Mouse (Mus musculus): Measurements from ENCODE around the gene Dop1a. TPM values are rescaled to one million over a fixed set of nuclear protein-coding genes. Genes with fewer than 3 reads are reported as not detected.
"Not testable (repeated sequence)": the region's sequence is repeated elsewhere in the genome, so short reads cannot be mapped to it uniquely, and the experiment has no call there.

Dop1a gene
- polyA plus RNA-seq, 1 experiment from 2014 or later = 9.6 TPM

GRCm38 (mm10) chr9:86571540-86572135 lies 104.7 kb downstream of the Dop1a start, which contains the start of the genes Pgm3 and Rwdd2a:
TSS of gene Pgm3 (minus strand) at chr9:86571842.
TSS of gene Rwdd2a (plus strand) at chr9:86571991.
- peaks cover 24% of the 10 kb centered on the region for H3K36me3 ChIP-seq
- peak; percentile 97 for DNase-seq (ENCODE audit: low spot score)
- H3K27ac ChIP-seq = peak within 1 kb of the TSS; percentile 90
- H3K27me3 ChIP-seq (ENCODE audit: insufficient read depth, poor library complexity, severe bottlenecking) = no peaks in the 10 kb centered on the region
- peak within 1 kb of the TSS; percentile 84 for H3K4me3 ChIP-seq
- 0% methylated on average over 58 of the region's 59 CpGs for WGBS
- no peaks in the 10 kb centered on the region for H3K9me3 ChIP-seq
- H3K4me1 ChIP-seq = peaks cover 19% of the 10 kb centered on the region

GRCm38 (mm10) chr9:86572196-86572595 lies 105.2 kb downstream of the Dop1a start:
- peaks cover 19% of the 10 kb centered on the region for H3K36me3 ChIP-seq
- peak overlapping the region; percentile 84 for H3K4me3 ChIP-seq
- H3K27me3 ChIP-seq (ENCODE audit: insufficient read depth, poor library complexity, severe bottlenecking) = no peaks in the 10 kb centered on the region
- DNase-seq (ENCODE audit: low spot score) = no peak
- H3K9me3 ChIP-seq = no peaks in the 10 kb centered on the region
- WGBS = under 1% methylated on average over 25 of the region's 25 CpGs
- peak overlapping the region; percentile 90 for H3K27ac ChIP-seq
- H3K4me1 ChIP-seq = peaks cover 19% of the 10 kb centered on the region

- Histone ChIP-seq H3K4me1 (peaks cover 19% of the 10 kb centered on the region), H3K27me3 (ENCODE audit: insufficient read depth, poor library complexity, severe bottlenecking) (no peaks in the 10 kb centered on the region), H3K9me3 (no peaks in the 10 kb centered on the region), H3K27ac (no peak overlapping the region), H3K36me3 (peaks cover 19% of the 10 kb centered on the region), H3K4me3 (peak overlapping the region; percentile 84)
- DNase-seq (ENCODE audit: low spot score) = peak; percentile 86
- 11% methylated on average over 13 of the region's 13 CpGs for WGBS
These were observed 105.8 kb downstream of the Dop1a start for GRCm38 (mm10) chr9:86572636-86573291.

GRCm38 (mm10) chr9:86573616-86574303 lies 106.8 kb downstream of the Dop1a start:
- no peaks in the 10 kb centered on the region for H3K9me3 ChIP-seq
- peaks cover 19% of the 10 kb centered on the region for H3K4me1 ChIP-seq
- H3K27me3 ChIP-seq (ENCODE audit: insufficient read depth, poor library complexity, severe bottlenecking) = no peaks in the 10 kb centered on the region
- no peak overlapping the region for H3K4me3 ChIP-seq
- H3K27ac ChIP-seq = no peak overlapping the region
- H3K36me3 ChIP-seq = peaks cover 15% of the 10 kb centered on the region
- WGBS = 73% methylated on average over 20 of the region's 20 CpGs
- DNase-seq (ENCODE audit: low spot score) = no peak

- H3K36me3 ChIP-seq = 0 out of 2 replicates have a peak, but pooled peaks cover 3% of the 10 kb centered on the region
- H3K4me1 ChIP-seq = peaks cover 17% of the 10 kb centered on the region
- no peak for DNase-seq (ENCODE audit: low spot score)
- H3K4me3 ChIP-seq = no peak overlapping the region
- WGBS = 88% methylated on average over 6 of the region's 6 CpGs
- no peak overlapping the region for H3K27ac ChIP-seq
- no peaks in the 10 kb centered on the region for H3K27me3 ChIP-seq (ENCODE audit: insufficient read depth, poor library complexity, severe bottlenecking)
- no peaks in the 10 kb centered on the region for H3K9me3 ChIP-seq
These were observed 108.2 kb downstream of the Dop1a start for GRCm38 (mm10) chr9:86575178-86575577.

DNA sequence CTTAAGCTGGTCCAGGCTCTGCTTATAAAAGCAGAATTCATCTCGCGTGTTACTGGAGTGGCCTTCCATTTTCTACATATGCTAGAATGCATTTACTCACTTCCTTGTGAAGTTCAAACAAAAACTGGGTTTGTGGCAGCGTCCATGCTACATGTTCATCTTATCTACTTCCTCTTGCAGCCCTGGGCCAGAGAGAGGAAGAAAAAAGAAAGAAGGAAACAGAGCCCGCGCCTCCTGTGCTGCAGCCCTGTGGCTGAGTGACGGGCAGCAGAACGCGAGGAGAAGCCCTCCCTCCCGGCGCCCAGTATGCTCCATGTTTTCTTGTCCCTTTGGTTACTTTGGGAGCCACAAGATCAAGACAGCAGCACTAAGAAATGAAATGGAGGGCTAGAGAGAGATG lies 112.7 kb downstream of the Dop1a start:
- H3K4me1 ChIP-seq = no peaks in the 10 kb centered on the region
- no peak for DNase-seq (ENCODE audit: low spot score)
- 73% methylated on average over 10 of the region's 10 CpGs for WGBS
- no peak overlapping the region for H3K27ac ChIP-seq
- H3K9me3 ChIP-seq = no peaks in the 10 kb centered on the region
- H3K27me3 ChIP-seq (ENCODE audit: insufficient read depth, poor library complexity, severe bottlenecking) = no peaks in the 10 kb centered on the region
- no peak overlapping the region for H3K4me3 ChIP-seq
- H3K36me3 ChIP-seq = 0 out of 2 replicates have a peak, but pooled peaks cover 5% of the 10 kb centered on the region

GRCm38 (mm10) chr9:86583740-86584139 lies 116.8 kb downstream of the Dop1a start:
- H3K4me1 ChIP-seq = no peaks in the 10 kb centered on the region
- no peaks in the 10 kb centered on the region for H3K27me3 ChIP-seq (ENCODE audit: insufficient read depth, poor library complexity, severe bottlenecking)
- 42% methylated on average over 3 of the region's 3 CpGs for WGBS
- no peaks in the 10 kb centered on the region for H3K9me3 ChIP-seq
- no peak overlapping the region for H3K4me3 ChIP-seq
- no peak for DNase-seq (ENCODE audit: low spot score)
- H3K36me3 ChIP-seq = peaks cover 14% of the 10 kb centered on the region
- H3K27ac ChIP-seq = no peak overlapping the region

DNA sequence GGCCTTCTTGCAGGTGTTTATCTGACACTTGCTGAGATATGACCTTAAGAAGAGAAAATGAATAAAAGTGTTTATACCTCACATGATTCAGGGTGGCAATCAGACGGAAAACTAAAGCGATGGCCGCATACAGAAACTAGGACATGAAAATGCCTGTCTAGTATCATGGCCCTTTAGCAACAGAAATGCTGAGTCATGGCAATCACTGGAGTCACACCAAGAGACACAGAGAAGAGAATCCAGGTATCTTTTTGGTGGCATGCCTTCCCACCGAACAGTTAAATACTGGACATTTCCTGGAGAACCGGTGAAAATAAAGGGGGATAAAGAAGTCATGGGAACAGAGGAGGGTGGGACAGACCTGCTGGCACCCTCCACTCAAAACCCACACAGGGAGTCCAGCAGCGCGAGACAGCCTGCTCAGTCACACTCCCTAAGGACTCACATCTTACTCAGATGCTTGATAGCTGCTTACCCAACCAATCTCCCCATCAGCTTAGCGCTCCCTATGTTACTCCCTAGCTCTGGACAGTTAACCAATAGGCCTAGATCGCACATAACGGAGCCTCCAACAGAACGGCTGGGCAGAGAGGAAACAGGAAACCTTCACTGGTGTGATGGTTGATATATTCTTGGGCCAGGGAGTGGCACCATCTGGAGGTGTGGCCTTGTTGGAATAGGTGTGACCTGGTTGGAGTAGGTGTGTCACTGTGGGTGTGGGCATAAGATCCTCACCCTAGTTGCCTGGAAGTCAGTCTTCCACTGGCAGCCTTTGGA lies 120.3 kb downstream of the Dop1a start:
- WGBS = 89% methylated on average over 11 of the region's 11 CpGs
- no peak overlapping the region for H3K4me3 ChIP-seq
- no peak overlapping the region for H3K27ac ChIP-seq
- H3K36me3 ChIP-seq = peaks cover 19% of the 10 kb centered on the region
- no peaks in the 10 kb centered on the region for H3K4me1 ChIP-seq
- no peaks in the 10 kb centered on the region for H3K9me3 ChIP-seq
- no peaks in the 10 kb centered on the region for H3K27me3 ChIP-seq (ENCODE audit: insufficient read depth, poor library complexity, severe bottlenecking)
- DNase-seq (ENCODE audit: low spot score) = no peak

GRCm38 (mm10) chr9:86592676-86593668 lies 126.0 kb downstream of the Dop1a start:
- no peak for DNase-seq (ENCODE audit: low spot score)
- H3K27ac ChIP-seq = peak overlapping the region; percentile 72; the same call in 1 of the 2 replicates

DNA sequence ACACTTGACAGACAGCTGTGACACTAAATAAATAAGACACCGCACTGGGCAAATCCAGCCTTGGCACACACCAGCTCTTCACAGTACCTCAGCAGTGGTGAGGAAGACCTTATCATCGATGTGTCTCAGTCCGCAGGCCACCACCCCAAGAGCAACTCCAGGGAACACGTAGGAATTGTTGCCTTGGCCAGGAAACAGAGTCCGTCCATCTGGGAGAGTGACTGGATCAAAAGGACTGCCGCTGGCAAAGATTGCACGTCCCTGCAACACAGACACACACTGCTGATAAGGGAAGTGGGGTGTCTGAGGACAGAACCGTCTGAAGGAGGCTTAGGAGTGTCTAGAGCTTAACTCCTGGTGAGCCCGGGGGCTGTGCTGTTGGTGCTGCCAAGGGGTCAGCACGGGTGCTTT lies 127.4 kb downstream of the Dop1a start:
- not testable (repeated sequence) for H3K27me3 ChIP-seq (ENCODE audit: insufficient read depth, poor library complexity, severe bottlenecking); H3K9me3 ChIP-seq; DNase-seq (ENCODE audit: low spot score); H3K4me3 ChIP-seq
- Histone ChIP-seq H3K36me3 (peaks cover 21% of the 10 kb centered on the region), H3K27ac (peak overlapping the region; percentile 72), H3K4me1 (peaks cover 28% of the 10 kb centered on the region)
- WGBS = 10% methylated on average over 10 of the region's 10 CpGs

More at GRCm38 (mm10) chr9:86592676-86593668, 126.0 kb downstream of the Dop1a start:
- H3K36me3 ChIP-seq = peaks cover 22% of the 10 kb centered on the region
- WGBS = 65% methylated on average over 19 of the region's 19 CpGs
- H3K27me3 ChIP-seq (ENCODE audit: insufficient read depth, poor library complexity, severe bottlenecking) = no peaks in the 10 kb centered on the region
- H3K4me1 ChIP-seq = peaks cover 18% of the 10 kb centered on the region
- H3K9me3 ChIP-seq = no peaks in the 10 kb centered on the region
- H3K4me3 ChIP-seq = no peak overlapping the region

DNA sequence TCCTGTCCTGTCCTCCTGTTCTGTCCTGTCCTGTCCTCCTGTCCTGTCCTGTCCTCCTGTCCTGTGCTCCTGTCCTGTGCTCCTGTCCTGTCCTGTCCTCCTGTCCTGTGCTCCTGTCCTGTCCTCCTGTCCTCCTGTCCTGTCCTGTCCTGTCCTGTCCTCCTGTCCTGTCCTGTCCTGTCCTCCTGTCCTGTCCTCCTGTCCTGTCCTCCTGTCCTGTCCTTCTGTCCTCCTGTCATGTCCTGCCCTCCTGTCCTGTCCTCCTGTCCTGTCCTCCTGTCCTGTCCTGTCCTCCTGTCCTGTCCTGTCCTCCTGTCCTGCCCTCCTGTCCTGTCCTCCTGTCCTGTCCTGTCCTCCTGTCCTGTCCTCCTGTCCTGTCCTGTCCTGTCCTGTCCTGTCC lies 130.0 kb downstream of the Dop1a start:
- not testable (repeated sequence) for H3K4me3 ChIP-seq; DNase-seq (ENCODE audit: low spot score); H3K27me3 ChIP-seq (ENCODE audit: insufficient read depth, poor library complexity, severe bottlenecking); H3K9me3 ChIP-seq
- Histone ChIP-seq H3K36me3 (peaks cover 15% of the 10 kb centered on the region), H3K27ac (peak overlapping the region; percentile 42; the same call in 1 of the 2 replicates), H3K4me1 (peaks cover 45% of the 10 kb centered on the region)
